Mouse (Mus musculus): ENCODE results near the gene Col25a1. TPM values are rescaled to one million over a fixed set of nuclear protein-coding genes. Genes with fewer than 3 reads are reported as not detected.

The Col25a1 gene
- polyA plus RNA-seq, 1 experiment from 2014 or later, result 14.3 TPM

- WGBS, result 88% methylated on average over 3 of the region's 3 CpGs
- H3K9ac ChIP-seq (ENCODE audit: low read depth, low read length), result no peak overlapping the region
- ATAC-seq (ENCODE audit: low read depth), result no peak
Observed at GRCm38 (mm10) chr3:130270509-130270908, 139.2 kb downstream of the Col25a1 start.

GRCm38 (mm10) chr3:130273949-130274348, 142.6 kb downstream of the Col25a1 start:
- no peak overlapping the region for H3K27ac ChIP-seq (replicated peaks; ENCODE audit: low read depth, low read length)
- H3K4me2 ChIP-seq (ENCODE audit: low read depth, low read length), result no peak overlapping the region
- no peaks in the 10 kb centered on the region for H3K36me3 ChIP-seq (ENCODE audit: control insufficient read depth, insufficient read depth, low read length)
- peaks cover 23% of the 10 kb centered on the region for H3K9me3 ChIP-seq (ENCODE audit: control insufficient read depth, low read length)
- ATAC-seq (ENCODE audit: low read depth) (no peak), DNase-seq (ENCODE audit: low spot score) (peak; percentile 26)
- no peak overlapping the region for H3K4me3 ChIP-seq (ENCODE audit: low read depth, low read length)
- no peak overlapping the region for H3K9ac ChIP-seq (ENCODE audit: low read depth, low read length)
- WGBS, result 52% methylated on average over 2 of the region's 2 CpGs
- H3K27me3 ChIP-seq (replicated peaks; ENCODE audit: control insufficient read depth, insufficient read depth, low read length), result no peaks in the 10 kb centered on the region
- no peaks in the 10 kb centered on the region for H3K4me1 ChIP-seq (ENCODE audit: control insufficient read depth, insufficient read depth, low read length)

More at GRCm38 (mm10) chr3:130270509-130270908, 139.2 kb downstream of the Col25a1 start:
- Histone ChIP-seq H3K27me3 (replicated peaks; ENCODE audit: control insufficient read depth, insufficient read depth, low read length) (no peaks in the 10 kb centered on the region), H3K36me3 (ENCODE audit: control insufficient read depth, insufficient read depth, low read length) (no peaks in the 10 kb centered on the region), H3K27ac (replicated peaks; ENCODE audit: low read depth, low read length) (no peak overlapping the region), H3K9me3 (ENCODE audit: control insufficient read depth, low read length) (peaks cover 22% of the 10 kb centered on the region), H3K4me1 (ENCODE audit: control insufficient read depth, insufficient read depth, low read length) (peaks cover 13% of the 10 kb centered on the region; the same call in 1 of the 2 replicates), H3K4me3 (ENCODE audit: low read depth, low read length) (no peak overlapping the region), H3K4me2 (ENCODE audit: low read depth, low read length) (no peak overlapping the region)
- no peak for DNase-seq (ENCODE audit: low spot score)

GRCm38 (mm10) chr3:130278298-130279050, 147.2 kb downstream of the Col25a1 start:
- no peak overlapping the region for H3K4me2 ChIP-seq (ENCODE audit: low read depth, low read length)
- no peak overlapping the region for H3K4me3 ChIP-seq (ENCODE audit: low read depth, low read length)
- no peaks in the 10 kb centered on the region for H3K36me3 ChIP-seq (ENCODE audit: control insufficient read depth, insufficient read depth, low read length)
- WGBS, result 64% methylated on average over 10 of the region's 10 CpGs
- DNase-seq (ENCODE audit: low spot score), result no peak
- H3K27ac ChIP-seq (replicated peaks; ENCODE audit: low read depth, low read length), result no peak overlapping the region
- peaks cover under 1% of the 10 kb centered on the region; the same call in 1 of the 2 replicates for H3K4me1 ChIP-seq (ENCODE audit: control insufficient read depth, insufficient read depth, low read length)
- H3K9me3 ChIP-seq (ENCODE audit: control insufficient read depth, low read length), result peaks cover 13% of the 10 kb centered on the region
- no peak overlapping the region for H3K9ac ChIP-seq (ENCODE audit: low read depth, low read length)
- H3K27me3 ChIP-seq (replicated peaks; ENCODE audit: control insufficient read depth, insufficient read depth, low read length), result no peaks in the 10 kb centered on the region
- ATAC-seq (ENCODE audit: low read depth), result no peak

- WGBS, result 57% methylated on average over 11 of the region's 11 CpGs
- DNase-seq (ENCODE audit: low spot score), result no peak
- no peaks in the 10 kb centered on the region for H3K27me3 ChIP-seq (replicated peaks; ENCODE audit: control insufficient read depth, insufficient read depth, low read length)
- H3K4me2 ChIP-seq (ENCODE audit: low read depth, low read length), result no peak overlapping the region
- no peak overlapping the region for H3K4me3 ChIP-seq (ENCODE audit: low read depth, low read length)
- H3K9me3 ChIP-seq (ENCODE audit: control insufficient read depth, low read length), result no peaks in the 10 kb centered on the region
- no peaks in the 10 kb centered on the region for H3K36me3 ChIP-seq (ENCODE audit: control insufficient read depth, insufficient read depth, low read length)
- H3K9ac ChIP-seq (ENCODE audit: low read depth, low read length), result no peak overlapping the region
- ATAC-seq (ENCODE audit: low read depth), result no peak
- peak overlapping the region; percentile 33; the same call in 1 of the 2 replicates for H3K27ac ChIP-seq (replicated peaks; ENCODE audit: low read depth, low read length)
- H3K4me1 ChIP-seq (ENCODE audit: control insufficient read depth, insufficient read depth, low read length), result peaks cover 9% of the 10 kb centered on the region; the same call in 1 of the 2 replicates
Observed at GRCm38 (mm10) chr3:130283011-130283760, 151.9 kb downstream of the Col25a1 start.

GRCm38 (mm10) chr3:130288102-130288501, 156.8 kb downstream of the Col25a1 start:
- ATAC-seq (ENCODE audit: low read depth) (no peak), DNase-seq (ENCODE audit: low spot score) (no peak)
- no peak overlapping the region for H3K9ac ChIP-seq (ENCODE audit: low read depth, low read length)
- no peaks in the 10 kb centered on the region for H3K9me3 ChIP-seq (ENCODE audit: control insufficient read depth, low read length)
- H3K27ac ChIP-seq (replicated peaks; ENCODE audit: low read depth, low read length), result no peak overlapping the region
- H3K4me3 ChIP-seq (ENCODE audit: low read depth, low read length), result no peak overlapping the region
- H3K27me3 ChIP-seq (replicated peaks; ENCODE audit: control insufficient read depth, insufficient read depth, low read length), result no peaks in the 10 kb centered on the region
- no peaks in the 10 kb centered on the region for H3K36me3 ChIP-seq (ENCODE audit: control insufficient read depth, insufficient read depth, low read length)
- H3K4me1 ChIP-seq (ENCODE audit: control insufficient read depth, insufficient read depth, low read length), result peaks cover 26% of the 10 kb centered on the region
- no peak overlapping the region for H3K4me2 ChIP-seq (ENCODE audit: low read depth, low read length)
- 86% methylated on average over 2 of the region's 2 CpGs for WGBS

GRCm38 (mm10) chr3:130288756-130289155, 157.5 kb downstream of the Col25a1 start:
- no peak overlapping the region for H3K9ac ChIP-seq (ENCODE audit: low read depth, low read length)
- H3K27me3 ChIP-seq (replicated peaks; ENCODE audit: control insufficient read depth, insufficient read depth, low read length), result no peaks in the 10 kb centered on the region
- no peak overlapping the region for H3K4me2 ChIP-seq (ENCODE audit: low read depth, low read length)
- DNase-seq (ENCODE audit: low spot score), result no peak
- WGBS, result 61% methylated on average over 4 of the region's 4 CpGs
- no peak overlapping the region for H3K27ac ChIP-seq (replicated peaks; ENCODE audit: low read depth, low read length)
- no peak overlapping the region for H3K4me3 ChIP-seq (ENCODE audit: low read depth, low read length)
- H3K9me3 ChIP-seq (ENCODE audit: control insufficient read depth, low read length), result no peaks in the 10 kb centered on the region
- no peaks in the 10 kb centered on the region for H3K36me3 ChIP-seq (ENCODE audit: control insufficient read depth, insufficient read depth, low read length)
- peaks cover 22% of the 10 kb centered on the region for H3K4me1 ChIP-seq (ENCODE audit: control insufficient read depth, insufficient read depth, low read length)
- no peak for ATAC-seq (ENCODE audit: low read depth)

GRCm38 (mm10) chr3:130289220-130289619, 157.9 kb downstream of the Col25a1 start:
- ATAC-seq (ENCODE audit: low read depth), result no peak
- no peak overlapping the region for H3K4me3 ChIP-seq (ENCODE audit: low read depth, low read length)
- no peaks in the 10 kb centered on the region for H3K36me3 ChIP-seq (ENCODE audit: control insufficient read depth, insufficient read depth, low read length)
- peaks cover 18% of the 10 kb centered on the region for H3K4me1 ChIP-seq (ENCODE audit: control insufficient read depth, insufficient read depth, low read length)
- 87% methylated on average over 3 of the region's 3 CpGs for WGBS
- H3K9me3 ChIP-seq (ENCODE audit: control insufficient read depth, low read length), result no peaks in the 10 kb centered on the region
- no peaks in the 10 kb centered on the region for H3K27me3 ChIP-seq (replicated peaks; ENCODE audit: control insufficient read depth, insufficient read depth, low read length)
- no peak overlapping the region for H3K9ac ChIP-seq (ENCODE audit: low read depth, low read length)
- H3K27ac ChIP-seq (replicated peaks; ENCODE audit: low read depth, low read length), result no peak overlapping the region
- no peak for DNase-seq (ENCODE audit: low spot score)
- H3K4me2 ChIP-seq (ENCODE audit: low read depth, low read length), result no peak overlapping the region

GRCm38 (mm10) chr3:130290175-130290574, 158.9 kb downstream of the Col25a1 start:
- Histone ChIP-seq H3K9me3 (ENCODE audit: control insufficient read depth, low read length) (no peaks in the 10 kb centered on the region), H3K4me1 (ENCODE audit: control insufficient read depth, insufficient read depth, low read length) (peaks cover 17% of the 10 kb centered on the region; the same call in 1 of the 2 replicates), H3K9ac (ENCODE audit: low read depth, low read length) (no peak overlapping the region), H3K27me3 (replicated peaks; ENCODE audit: control insufficient read depth, insufficient read depth, low read length) (no peaks in the 10 kb centered on the region), H3K36me3 (ENCODE audit: control insufficient read depth, insufficient read depth, low read length) (no peaks in the 10 kb centered on the region), H3K4me3 (ENCODE audit: low read depth, low read length) (no peak overlapping the region), H3K4me2 (ENCODE audit: low read depth, low read length) (no peak overlapping the region), H3K27ac (replicated peaks; ENCODE audit: low read depth, low read length) (no peak overlapping the region)
- ATAC-seq (ENCODE audit: low read depth), result peak; percentile 30; the same call in 1 of the 2 replicates
- WGBS, result 51% methylated on average over 6 of the region's 6 CpGs
- DNase-seq (ENCODE audit: low spot score), result peak; percentile 74

Measured in embryonic facial prominence, embryonic 14.5 days (tissue).